Mouse (Mus musculus): ENCODE measurements at regions not wholly inside any gene's neighbourhood (a gene's known extent, or its start where the extent isn't known, plus 50 kb on each side); places are given as distances from the start of the nearest gene placed in this dataset.
A peak's percentile ranks its signal among the peaks of the same experiment; 100 is the strongest.

DNA sequence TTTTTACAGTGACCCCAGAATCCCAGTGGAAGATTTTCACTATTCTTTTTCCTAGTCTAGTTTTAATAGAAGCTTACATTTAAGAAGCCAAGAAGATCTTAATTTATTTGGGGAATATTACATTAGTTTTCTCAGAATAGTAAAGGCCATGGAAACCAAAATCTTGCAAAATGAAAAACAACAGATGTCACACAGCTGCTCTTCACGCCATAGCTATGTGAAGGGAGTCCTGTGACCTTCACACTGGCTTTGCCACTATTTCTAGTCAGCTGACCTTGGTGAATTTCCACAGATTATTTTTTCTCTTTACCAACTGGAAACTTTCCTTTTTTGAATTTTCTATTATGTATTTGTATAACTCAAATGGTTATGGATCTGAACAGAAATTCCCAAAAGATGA lies 542.1 kb upstream of the Rgmb start:
- H3K4me3 ChIP-seq: no peak overlapping the region
- intact Hi-C loops (cut with DNase I): no loop called here
- peak overlapping the region; percentile 46 for H3K27ac ChIP-seq
- no peak for DNase-seq
- no peak for TF ChIP-seq CTCF (IDR thresholded peaks at IDR 0.05)

DNA sequence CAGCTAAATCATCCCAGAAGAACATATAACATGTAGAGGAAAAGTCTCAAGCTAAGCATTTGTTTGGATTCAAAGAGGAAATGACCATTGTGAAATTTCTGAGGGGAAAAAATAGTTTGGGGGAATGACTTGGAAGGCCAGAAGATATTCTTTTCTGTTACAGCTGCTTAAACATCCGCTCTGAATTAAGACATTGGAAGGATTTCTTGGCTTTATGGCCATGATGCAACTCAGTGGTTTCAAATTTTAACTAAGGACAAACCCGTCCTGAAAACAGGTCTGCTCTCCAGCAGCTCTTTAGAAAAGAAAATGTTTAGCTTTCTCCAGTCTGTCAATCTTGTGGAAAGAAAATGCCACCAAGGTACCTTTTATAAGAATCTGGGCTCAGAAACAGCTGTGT lies 513.2 kb upstream of the Rgmb start:
- DNase-seq: no peak
- intact Hi-C loops (cut with DNase I): no loop called here
- Histone ChIP-seq H3K4me3 (no peak overlapping the region), H3K27ac (peak overlapping the region; percentile 70)
- TF ChIP-seq CTCF (IDR thresholded peaks at IDR 0.05): no peak

DNA sequence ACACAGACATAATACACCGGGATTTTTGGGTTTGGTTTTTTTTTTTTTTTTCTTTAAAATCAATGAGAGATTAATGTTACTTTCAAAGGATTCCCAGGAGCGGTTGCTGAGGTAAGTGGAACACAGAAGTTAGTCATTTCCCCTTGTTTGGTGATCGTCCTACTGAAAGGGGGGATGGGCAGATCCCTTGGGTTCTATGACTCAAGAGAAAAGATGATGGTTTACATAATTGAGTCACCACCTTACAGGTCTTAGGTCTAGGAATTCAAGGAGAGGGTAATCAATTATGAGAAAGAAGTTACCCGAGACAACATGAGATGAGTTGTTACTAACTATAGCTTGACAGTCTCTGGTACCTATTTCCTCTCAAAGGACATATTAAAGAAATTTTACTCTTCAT lies 511.9 kb upstream of the Rgmb start:
- H3K4me3 ChIP-seq: no peak overlapping the region
- intact Hi-C loops (cut with DNase I): no loop called here
- DNase-seq: no peak
- no peak for TF ChIP-seq CTCF (IDR thresholded peaks at IDR 0.05)
- no peak overlapping the region for H3K27ac ChIP-seq

DNA sequence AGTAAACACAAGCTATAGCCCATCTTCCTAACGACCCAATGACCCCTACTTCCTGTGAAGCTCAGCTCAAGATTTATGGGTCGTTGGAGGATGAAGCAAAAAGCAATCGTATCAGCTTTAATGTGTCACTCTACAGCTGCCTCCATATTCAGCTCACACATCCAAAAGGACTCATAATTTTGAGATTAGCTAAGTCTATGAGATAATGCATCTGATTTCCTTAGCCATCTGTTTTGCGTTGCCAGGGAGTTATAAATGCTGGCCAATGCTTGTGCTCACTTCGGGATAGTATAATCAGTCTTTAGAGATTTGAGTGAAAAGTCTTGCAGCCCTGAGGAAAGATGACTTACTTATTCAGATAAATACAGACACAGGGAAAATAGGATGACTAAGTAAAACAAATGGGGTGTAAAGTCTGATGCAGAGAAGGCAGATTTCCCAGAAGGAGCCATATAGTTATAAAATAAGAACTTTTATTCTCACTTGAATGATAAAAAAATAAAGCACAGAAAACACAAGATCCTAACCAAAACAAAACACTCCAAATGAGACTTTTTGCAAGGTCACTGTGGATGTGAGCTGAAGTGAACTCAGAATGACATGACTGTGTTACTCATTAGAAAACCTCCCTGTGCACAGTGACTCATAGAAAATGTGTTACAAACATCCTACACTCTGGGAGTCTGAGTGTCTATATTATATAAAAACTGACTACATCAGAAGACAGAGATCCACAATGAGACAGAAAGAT lies 509.1 kb upstream of the Rgmb start:
- DNase-seq: peak; percentile 22
- intact Hi-C loops (cut with DNase I): no loop called here
- peak overlapping the region; percentile 31; the same call in 1 of the 2 replicates for H3K27ac ChIP-seq
- H3K4me3 ChIP-seq: no peak overlapping the region
- TF ChIP-seq CTCF (IDR thresholded peaks at IDR 0.05): no peak

DNA sequence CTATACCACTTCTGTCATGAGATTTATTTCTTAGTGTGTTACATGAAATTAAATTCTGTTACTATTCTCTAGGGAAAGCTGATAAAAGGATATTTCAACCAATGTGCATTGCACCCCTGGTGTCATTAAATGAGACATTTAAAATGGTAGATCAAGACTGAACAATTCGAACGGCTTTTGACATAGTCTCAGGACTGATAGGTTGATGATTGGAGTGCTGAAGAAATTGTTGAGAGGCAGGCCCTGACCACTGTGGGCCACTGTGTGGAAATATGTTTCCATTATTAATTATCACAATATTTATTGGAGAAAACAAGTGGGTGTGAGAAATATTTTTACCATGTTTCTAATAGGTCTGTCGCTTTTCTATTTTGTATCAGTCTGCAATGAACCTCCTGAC lies 481.1 kb upstream of the Rgmb start:
- DNase-seq: no peak
- intact Hi-C loops (cut with DNase I): no loop called here
- no peak overlapping the region for H3K4me3 ChIP-seq
- no peak for TF ChIP-seq CTCF (IDR thresholded peaks at IDR 0.05)
- H3K27ac ChIP-seq: no peak overlapping the region

DNA sequence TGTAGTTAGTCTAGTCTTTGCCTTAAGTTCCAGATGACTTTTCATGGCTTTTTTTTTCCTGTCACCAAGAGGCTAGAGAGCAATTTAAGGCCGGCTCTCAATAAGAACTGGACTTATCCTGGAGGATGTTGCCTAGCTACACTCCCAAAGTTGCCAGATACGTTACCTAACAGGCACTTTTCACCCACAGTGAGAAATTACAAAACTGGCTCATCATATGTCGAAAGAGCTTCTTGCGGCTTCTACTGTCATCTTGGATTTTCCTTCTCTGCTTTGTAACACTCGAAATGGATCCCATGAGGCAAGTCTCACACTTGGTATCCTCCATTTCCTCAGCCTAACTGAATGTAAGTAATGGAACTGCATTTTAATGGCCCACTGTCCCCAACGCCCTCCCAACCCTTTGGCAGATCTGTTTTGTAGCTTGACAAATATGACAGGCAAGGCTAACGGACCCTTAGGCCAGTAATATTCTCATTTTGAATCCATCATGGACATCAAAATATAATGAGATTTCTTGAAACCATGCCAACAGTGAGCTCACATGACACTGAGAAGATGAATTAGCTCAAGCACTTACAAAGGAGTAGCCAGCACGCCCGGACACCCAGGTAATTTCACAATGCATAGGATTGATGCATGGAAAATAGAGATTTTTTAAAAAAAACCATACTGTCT lies 480.5 kb upstream of the Rgmb start:
- no peak for TF ChIP-seq CTCF (IDR thresholded peaks at IDR 0.05)
- Histone ChIP-seq H3K4me3 (no peak overlapping the region), H3K27ac (no peak overlapping the region)
- intact Hi-C loops (cut with DNase I): no loop called here
- no peak for DNase-seq

DNA sequence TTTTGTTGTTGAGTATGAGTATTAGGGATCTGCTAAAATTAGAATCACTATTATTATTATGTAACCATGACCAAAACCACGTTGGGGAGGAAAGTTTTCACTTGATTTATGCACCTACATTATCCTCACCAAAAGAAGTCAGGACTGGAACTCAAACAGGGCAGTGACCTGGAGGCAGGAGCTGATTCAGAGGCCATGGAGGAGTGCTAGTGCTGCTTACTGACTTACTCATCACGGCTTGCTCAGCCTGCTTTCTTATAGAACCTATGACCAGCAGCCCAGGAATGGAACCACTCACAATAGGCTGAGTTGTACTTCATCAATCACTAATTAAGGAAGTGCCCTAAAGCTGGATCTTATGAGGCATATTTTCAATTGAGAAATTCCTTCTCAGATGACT lies 470.9 kb upstream of the Rgmb start:
- intact Hi-C loops (cut with DNase I): no loop called here
- TF ChIP-seq CTCF (IDR thresholded peaks at IDR 0.05): no peak
- Histone ChIP-seq H3K27ac (no peak overlapping the region), H3K4me3 (no peak overlapping the region)
- DNase-seq: no peak

DNA sequence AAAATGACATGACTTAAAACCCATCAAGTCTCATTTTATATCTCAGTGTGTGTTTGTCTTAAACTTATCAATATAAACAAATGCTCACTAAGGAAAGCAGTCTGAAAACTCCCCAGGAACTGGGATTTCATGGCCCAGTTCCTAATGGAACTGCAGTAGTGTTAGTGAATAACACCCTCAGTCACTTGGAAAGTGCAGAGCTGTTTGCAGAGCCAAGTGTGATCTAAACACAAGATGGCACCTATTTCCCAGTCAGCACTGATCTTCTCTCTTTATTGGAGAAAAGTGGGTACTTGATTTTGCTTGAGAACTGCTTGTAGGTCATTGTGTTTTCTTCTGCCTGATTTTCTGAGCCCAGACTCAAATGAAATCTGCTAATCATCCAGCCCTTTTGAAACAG lies 467.7 kb upstream of the Rgmb start:
- DNase-seq: no peak
- TF ChIP-seq CTCF (IDR thresholded peaks at IDR 0.05): no peak
- intact Hi-C loops (cut with DNase I): no loop called here
- Histone ChIP-seq H3K4me3 (no peak overlapping the region), H3K27ac (no peak overlapping the region)
